Mouse (Mus musculus) adrenal gland, postnatal 4 days (tissue): ENCODE measurements around the gene Sfxn1. TPM values are rescaled to one million over a fixed set of nuclear protein-coding genes. Genes with fewer than 3 reads are reported as not detected.

Experiments
- DNase-seq, 2 experiments: peaks; one replicate each; pipeline ENCODE4 v3.0.0; 2021 to 2022; ENCODE audit warnings: low spot score in 2 of 2, mixed read lengths in 2 of 2
- total RNA-seq, 2 experiments: library from RNA; stranded (reverse); gene quantifications; 2 replicates each; pipeline ENCODE4 v1.2.3; 2021

The Sfxn1 gene
- total RNA-seq, 2 experiments from 2014 or later = 60.8 to 65.4 TPM

GRCm38 (mm10) chr13:54115779-54116178 is 44.1 kb downstream of the Sfxn1 start:
- no peak for DNase-seq

- DNase-seq = no peak
Measured at GRCm38 (mm10) chr13:54118355-54118754, 46.7 kb downstream of the Sfxn1 start.

- DNase-seq = no peak
Measured at GRCm38 (mm10) chr13:54137756-54138410, 66.2 kb downstream of the Sfxn1 start.

GRCm38 (mm10) chr13:54143788-54144187 is 72.1 kb downstream of the Sfxn1 start:
- DNase-seq = no peak

- DNase-seq = no peak
Measured at GRCm38 (mm10) chr13:54144624-54145023, 73.0 kb downstream of the Sfxn1 start.

GRCm38 (mm10) chr13:54147328-54147727 is 75.7 kb downstream of the Sfxn1 start:
- no peak for DNase-seq

- no peak for DNase-seq
Measured at GRCm38 (mm10) chr13:54152421-54152820, 80.8 kb downstream of the Sfxn1 start.

GRCm38 (mm10) chr13:54152911-54153310 is 81.2 kb downstream of the Sfxn1 start:
- no peak for DNase-seq

GRCm38 (mm10) chr13:54153672-54154218 is 82.1 kb downstream of the Sfxn1 start:
- DNase-seq = no peak

- DNase-seq = no peak
Measured at GRCm38 (mm10) chr13:54155822-54156221, 84.2 kb downstream of the Sfxn1 start.

Other genes starting within 250 kb of the Sfxn1 start
- under 1 TPM; 0.34 to 0.73 TPM for gene Drd1, start 16.2 kb upstream of the Sfxn1 start, total RNA-seq
- gene Hrh2, start 120.3 kb downstream of the Sfxn1 start, total RNA-seq = under 1 TPM; 0.17 to 0.25 TPM